Mouse (Mus musculus) limb, embryonic 11.5 days (tissue): Measurements from ENCODE around the gene Gm49405. TPM values are rescaled to one million over a fixed set of nuclear protein-coding genes. Genes with fewer than 3 reads are reported as not detected.
A peak's percentile ranks its signal among the peaks of the same experiment; 100 is the strongest.
"Not testable (repeated sequence)": the region's sequence is repeated elsewhere in the genome, so short reads cannot be mapped to it uniquely, and the experiment has no call there.

Experiments used
- ATAC-seq: fragments of 200-750 bp; cut with Nextera tagmentation; 2 replicates; pipeline ENCODE4 v1.8.0; 2017; ENCODE audit warnings: low read depth; ENCODE audit not compliant: insufficient number of reproducible peaks, low FRiP score, low TSS enrichment
- DNase-seq: peaks from one replicate; pipeline ENCODE4 v3.0.0-alpha.2; 2015; ENCODE audit warnings: low spot score
- H3K27ac ChIP-seq: fragments of 300-500 bp; sonication (generic); replicated peaks from 2 replicates; pipeline ENCODE4 v1.5.1; 2014; ENCODE audit warnings: low read depth, mild to moderate bottlenecking, low read length
- H3K27me3 ChIP-seq: fragments of 300-500 bp; sonication (generic); 2 replicates; pipeline ENCODE4 v1.6.1; 2014; ENCODE audit warnings: mild to moderate bottlenecking, low read length, mixed read lengths; ENCODE audit not compliant: control insufficient read depth, insufficient read depth
- H3K36me3 ChIP-seq: fragments of 300-500 bp; sonication (generic); 2 replicates; pipeline ENCODE4 v1.6.1; 2014; ENCODE audit warnings: mild to moderate bottlenecking, low read length, moderate library complexity, mixed read lengths; ENCODE audit not compliant: control insufficient read depth, insufficient read depth
- H3K4me1 ChIP-seq: fragments of 300-500 bp; sonication (generic); 2 replicates; pipeline ENCODE4 v1.6.1; 2014; ENCODE audit warnings: low read length, mixed read lengths; ENCODE audit not compliant: control insufficient read depth, insufficient read depth
- H3K4me2 ChIP-seq: fragments of 300-500 bp; sonication (generic); 2 replicates; pipeline ENCODE4 v1.6.1; 2014; ENCODE audit warnings: low read depth, mild to moderate bottlenecking, moderate library complexity; ENCODE audit not compliant: severe bottlenecking
- H3K4me3 ChIP-seq: fragments of 300-500 bp; sonication (generic); 2 replicates; pipeline ENCODE4 v1.5.1; 2014; ENCODE audit warnings: low read depth, low read length
- H3K9ac ChIP-seq: fragments of 300-500 bp; sonication (generic); 2 replicates; pipeline ENCODE4 v1.6.1; 2014; ENCODE audit warnings: mild to moderate bottlenecking, low read length
- H3K9me3 ChIP-seq: fragments of 300-500 bp; sonication (generic); 2 replicates; pipeline ENCODE4 v1.6.1; 2016; ENCODE audit warnings: low read length; ENCODE audit not compliant: control insufficient read depth
- WGBS: fragments of 180-500 bp; shearing (Covaris S2); extraction: QIAGEN DNeasy Blood & Tissue Kit; methylation state at CpG from one replicate; pipeline ENCODE4 v1.1.7; 2014; 5-methylcytosine and 5-hydroxymethylcytosine counted together
- polyA plus RNA-seq: library from polyadenylated mRNA; unstranded; fragments of >200 nt; fragmentation: Nextera tagmentation; extraction: Ambion mirVana; gene quantifications from 2 replicates; pipeline ENCODE4 v1.2.1, GENCODE M21; 2014

The Gm49405 gene
- 2.5 TPM in 2 replicates for polyA plus RNA-seq

DNA sequence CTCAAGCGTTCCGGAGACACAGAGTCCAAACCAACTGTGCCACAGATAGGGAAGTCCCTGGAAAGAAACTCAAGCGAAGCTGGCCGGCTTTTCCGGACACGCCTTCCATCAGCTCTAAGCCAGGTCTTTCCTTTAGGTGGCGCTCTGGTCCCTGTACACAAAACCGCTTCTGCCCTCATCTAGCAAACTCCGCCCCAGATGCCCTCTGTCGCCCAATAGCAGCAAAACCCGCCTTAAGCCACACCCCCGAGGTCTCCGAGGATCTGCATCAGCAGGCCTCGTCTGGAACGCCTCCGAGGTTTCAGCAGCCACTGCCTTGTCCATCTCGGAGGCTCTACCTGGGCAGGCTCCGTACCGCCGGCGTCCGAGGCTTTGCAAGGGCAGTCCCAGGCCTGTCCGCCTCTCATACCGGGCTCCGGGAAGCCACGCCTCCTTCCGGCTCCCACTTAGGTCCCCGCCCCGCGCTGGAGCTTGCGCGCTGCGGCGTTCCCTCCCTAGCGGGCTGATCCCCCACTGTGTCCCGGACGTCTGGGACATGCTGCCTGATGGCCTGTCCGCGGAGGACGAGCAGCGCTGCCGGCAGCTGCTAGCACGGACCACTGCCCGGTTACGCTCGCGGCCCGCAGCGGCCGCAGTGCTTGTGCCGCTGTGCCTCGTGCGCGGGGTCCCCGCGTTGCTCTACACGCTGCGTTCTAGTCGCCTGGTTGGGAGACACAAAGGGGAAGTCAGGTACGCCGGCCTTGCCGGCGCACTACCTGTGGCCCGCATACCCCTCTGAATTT is at the start of gene Gm49405, which contains the start of gene Nudt8:
Gm49405 (plus strand) TSS at position 508 of the 782 bp plus-strand sequence.
Nudt8 (plus strand) TSS at position 462 of the 782 bp plus-strand sequence.
- H3K9me3 ChIP-seq, result no peaks in the 10 kb centered on the region
- H3K27ac ChIP-seq, result peak within 1 kb of the TSS; percentile 96
- H3K4me3 ChIP-seq, result peak within 1 kb of the TSS; percentile 75
- peaks cover 8% of the 10 kb centered on the region for H3K4me1 ChIP-seq
- DNase-seq (peak; percentile 97), ATAC-seq (peak; percentile 83)
- WGBS, result 0% methylated on average over 64 of the region's 64 CpGs
- H3K36me3 ChIP-seq, result no peaks in the 10 kb centered on the region; the same call in 1 of the 2 replicates
- H3K27me3 ChIP-seq, result no peaks in the 10 kb centered on the region
- peak within 1 kb of the TSS; percentile 87 for H3K4me2 ChIP-seq
- peak within 1 kb of the TSS; percentile 93 for H3K9ac ChIP-seq

DNA sequence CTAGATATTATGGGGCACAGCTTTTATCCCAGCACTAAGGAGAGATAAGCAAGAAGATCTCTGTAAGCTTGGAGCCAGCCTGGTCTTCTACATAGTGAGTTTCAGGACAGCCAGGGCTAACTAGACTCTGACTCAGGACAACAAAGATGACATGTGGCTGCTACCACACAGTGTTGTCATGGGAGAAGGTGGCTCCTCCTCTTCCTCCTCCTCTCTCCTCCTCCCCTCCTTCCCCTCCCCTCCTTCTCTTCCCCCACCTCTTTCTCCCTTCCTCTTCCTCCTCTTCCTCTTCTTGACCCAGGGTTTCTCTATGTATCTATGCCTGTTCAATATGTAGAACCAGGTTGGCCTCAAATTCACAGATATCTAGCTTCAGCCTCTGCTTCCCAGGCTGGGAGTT is 49.0 kb upstream of the Gm49405 start:
- Histone ChIP-seq H3K4me3 (no peak overlapping the region), H3K9ac (no peak overlapping the region), H3K36me3 (no peaks in the 10 kb centered on the region; the same call in 1 of the 2 replicates), H3K27me3 (no peaks in the 10 kb centered on the region), H3K4me1 (no peaks in the 10 kb centered on the region), H3K9me3 (no peaks in the 10 kb centered on the region), H3K27ac (no peak overlapping the region), H3K4me2 (no peak overlapping the region)
- ATAC-seq (no peak), DNase-seq (no peak)

DNA sequence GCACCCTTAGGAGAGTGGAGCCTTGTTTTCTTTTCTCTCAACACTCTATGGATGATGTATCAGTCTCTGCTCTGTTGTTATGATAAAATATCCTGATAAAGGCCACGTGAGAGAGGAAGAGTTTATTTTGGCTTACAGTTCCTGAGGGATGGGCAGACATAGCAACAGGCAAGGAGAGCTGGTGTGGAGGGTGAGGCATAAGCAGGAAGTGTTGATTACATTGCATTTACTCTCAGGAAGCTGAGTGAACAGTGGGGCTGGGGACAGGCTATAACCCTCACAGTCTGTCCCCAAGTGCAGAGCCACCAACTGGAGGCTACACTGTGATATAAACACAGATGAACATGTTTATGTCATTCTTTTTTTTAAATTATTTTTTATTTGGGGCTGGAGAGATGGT is 48.3 kb upstream of the Gm49405 start:
- WGBS, result 62% methylated on average over 1 of the region's 1 CpGs
- no peak overlapping the region for H3K4me2 ChIP-seq
- ATAC-seq (no peak), DNase-seq (no peak)
- no peaks in the 10 kb centered on the region for H3K27me3 ChIP-seq
- H3K4me3 ChIP-seq, result no peak overlapping the region
- H3K27ac ChIP-seq, result no peak overlapping the region
- no peak overlapping the region for H3K9ac ChIP-seq
- H3K4me1 ChIP-seq, result no peaks in the 10 kb centered on the region
- no peaks in the 10 kb centered on the region; the same call in 1 of the 2 replicates for H3K36me3 ChIP-seq
- H3K9me3 ChIP-seq, result no peaks in the 10 kb centered on the region

DNA sequence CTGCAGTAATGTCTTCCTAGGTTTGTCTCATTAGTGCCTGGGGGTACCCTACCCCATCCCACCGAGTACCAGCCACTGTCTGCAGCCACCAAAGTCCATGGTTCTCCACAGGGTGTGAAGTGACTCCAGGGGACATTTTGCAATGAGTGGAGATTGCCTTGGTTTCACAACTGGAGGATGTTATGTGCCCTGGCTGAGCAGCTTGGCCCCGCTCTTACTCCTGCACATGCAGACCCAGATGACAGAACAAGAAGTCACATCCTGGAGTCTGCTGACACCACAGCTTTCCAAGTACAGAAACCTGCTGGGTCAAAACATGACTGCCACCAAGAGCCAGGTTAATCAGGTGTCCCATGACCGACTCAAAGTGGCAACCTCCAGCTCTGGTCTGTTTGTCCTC is 45.4 kb upstream of the Gm49405 start:
- Histone ChIP-seq H3K4me3 (no peak overlapping the region), H3K27ac (no peak overlapping the region), H3K4me1 (no peaks in the 10 kb centered on the region), H3K36me3 (no peaks in the 10 kb centered on the region; the same call in 1 of the 2 replicates), H3K9ac (no peak overlapping the region), H3K27me3 (no peaks in the 10 kb centered on the region), H3K4me2 (no peak overlapping the region), H3K9me3 (no peaks in the 10 kb centered on the region)
- no peak for DNase-seq
- 85% methylated on average over 3 of the region's 3 CpGs for WGBS
- no peak for ATAC-seq

DNA sequence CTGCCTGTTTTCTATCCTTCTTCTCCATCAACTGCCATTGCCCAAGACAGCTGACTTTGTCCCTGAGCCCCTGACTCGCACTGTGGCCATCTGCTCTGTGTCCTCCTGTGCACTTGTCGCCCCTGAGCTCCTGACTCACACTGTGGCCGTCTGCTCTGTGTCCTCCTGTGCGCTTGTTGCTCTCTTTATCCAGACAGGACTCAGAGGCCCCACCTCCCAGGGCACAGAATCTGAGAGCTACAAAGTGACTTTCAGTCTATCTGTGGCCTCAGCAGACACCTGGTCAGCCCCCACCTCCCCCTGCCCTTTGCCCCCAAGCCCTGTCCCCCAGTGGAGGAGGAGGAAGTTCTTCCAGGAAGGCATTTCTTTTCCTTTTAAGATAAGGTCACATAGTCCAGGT is 44.6 kb upstream of the Gm49405 start:
- ATAC-seq, result no peak
- no peak for DNase-seq
- H3K27me3 ChIP-seq, result no peaks in the 10 kb centered on the region
- no peak overlapping the region for H3K9ac ChIP-seq
- no peaks in the 10 kb centered on the region for H3K9me3 ChIP-seq
- no peak overlapping the region for H3K4me3 ChIP-seq
- no peak overlapping the region for H3K27ac ChIP-seq
- no peaks in the 10 kb centered on the region for H3K36me3 ChIP-seq
- H3K4me1 ChIP-seq, result no peaks in the 10 kb centered on the region
- 41% methylated on average over 4 of the region's 4 CpGs for WGBS
- H3K4me2 ChIP-seq, result no peak overlapping the region

DNA sequence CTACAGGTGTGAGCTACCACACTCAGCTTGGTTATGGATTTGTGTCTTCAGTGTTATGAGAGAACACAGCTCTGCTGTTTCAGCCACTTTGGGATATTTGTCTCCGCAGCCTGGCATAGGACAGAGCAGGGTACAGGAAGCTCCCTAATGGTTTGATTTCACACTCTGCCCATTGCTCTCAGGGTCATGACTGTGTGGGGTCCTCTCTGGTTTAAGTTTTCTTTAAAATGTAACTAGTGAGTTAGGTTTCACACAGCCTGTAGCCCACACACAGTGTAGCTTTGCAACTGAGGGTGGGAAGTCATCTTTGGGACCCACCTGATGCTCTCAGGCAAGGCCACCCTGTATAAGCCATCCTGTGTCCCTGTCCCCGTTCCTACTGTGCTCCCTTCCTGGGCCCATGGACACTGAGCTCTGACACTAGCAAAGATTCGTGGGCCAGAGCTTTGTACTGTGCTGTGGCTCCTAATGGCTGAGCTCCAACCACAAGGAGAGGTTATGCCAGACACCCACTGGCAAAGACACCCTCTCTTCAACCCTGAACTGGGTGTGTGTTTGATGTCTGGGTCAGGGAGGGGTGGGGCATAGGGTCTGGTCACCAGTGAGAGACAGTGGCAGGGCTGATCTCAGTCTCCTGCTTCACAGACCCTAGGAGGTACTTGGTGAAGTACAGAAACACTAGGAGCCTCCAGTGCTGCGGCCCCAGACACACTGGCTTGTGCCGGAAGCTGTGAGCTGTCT is 43.0 kb upstream of the Gm49405 start:
- not testable (repeated sequence) for H3K4me2 ChIP-seq, H3K4me3 ChIP-seq, H3K36me3 ChIP-seq, DNase-seq, H3K4me1 ChIP-seq, H3K27ac ChIP-seq, H3K9ac ChIP-seq, H3K9me3 ChIP-seq, ATAC-seq, H3K27me3 ChIP-seq
- WGBS, result 71% methylated on average over 5 of the region's 5 CpGs

DNA sequence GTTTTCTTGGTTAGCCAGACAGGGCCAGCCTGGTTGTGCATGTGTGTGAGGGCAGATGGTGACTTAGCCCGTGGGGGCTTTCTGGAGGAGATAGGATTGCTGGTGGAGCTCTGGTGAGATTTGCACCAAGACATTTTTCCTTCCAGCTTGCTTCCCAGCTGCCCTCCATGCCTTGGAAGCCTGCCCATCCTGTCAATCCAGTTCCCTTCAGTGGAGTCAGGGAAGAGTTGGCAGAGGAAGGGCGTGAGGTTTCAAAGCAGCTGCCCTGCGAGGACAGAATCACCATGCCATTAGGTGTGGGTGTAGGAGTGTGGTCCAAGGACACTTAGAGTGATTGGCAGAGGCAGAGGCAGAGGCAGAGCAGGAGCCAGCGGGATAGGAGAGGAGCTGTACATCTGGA is 42.0 kb upstream of the Gm49405 start, which contains the start of gene Aldh3b3:
Aldh3b3 (plus strand) TSS at position 176 of the 400 bp plus-strand sequence.
- no peaks in the 10 kb centered on the region for H3K36me3 ChIP-seq
- no peak for ATAC-seq
- WGBS, result 74% methylated on average over 4 of the region's 4 CpGs

DNA sequence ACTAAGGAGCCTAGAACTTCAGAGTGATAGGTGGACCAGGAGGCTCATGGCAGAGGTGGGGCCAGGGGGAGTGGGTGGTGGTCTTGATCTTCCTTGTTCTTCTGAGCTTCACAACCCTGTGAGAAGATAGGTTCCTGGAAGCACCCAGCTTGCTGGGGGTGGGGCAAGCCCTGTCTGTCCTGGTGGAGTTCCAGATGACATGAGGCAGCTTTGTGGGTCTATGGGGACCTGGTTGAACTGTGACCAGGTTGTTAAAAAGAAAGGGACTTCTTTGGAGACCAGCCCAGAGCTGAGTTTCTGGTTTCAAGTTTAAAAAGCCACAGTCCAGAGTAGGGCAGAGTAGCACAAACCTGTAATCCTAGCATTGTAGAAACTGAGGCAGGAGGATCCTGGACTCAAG is 41.4 kb upstream of the Gm49405 start:
- DNase-seq (no peak), ATAC-seq (no peak)
- H3K9me3 ChIP-seq, result no peaks in the 10 kb centered on the region
- no peak overlapping the region for H3K4me3 ChIP-seq
- H3K27ac ChIP-seq, result no peak overlapping the region
- H3K36me3 ChIP-seq, result no peaks in the 10 kb centered on the region
- no peaks in the 10 kb centered on the region for H3K4me1 ChIP-seq
- H3K9ac ChIP-seq, result no peak overlapping the region
- H3K4me2 ChIP-seq, result no peak overlapping the region
- no peaks in the 10 kb centered on the region for H3K27me3 ChIP-seq

More for the DNA sequence above, 42.0 kb upstream of the Gm49405 start, which contains the start of gene Aldh3b3:
- no peak for DNase-seq
- Histone ChIP-seq H3K27me3 (no peaks in the 10 kb centered on the region), H3K9ac (no peak within 1 kb of the TSS), H3K9me3 (no peaks in the 10 kb centered on the region), H3K27ac (no peak within 1 kb of the TSS), H3K4me3 (no peak within 1 kb of the TSS), H3K4me1 (no peaks in the 10 kb centered on the region), H3K4me2 (no peak within 1 kb of the TSS)
